Mouse (Mus musculus): ENCODE results near the gene Chst5.

GRCm38 (mm10) chr8:111932580-111933336 is 22.5 kb upstream of the Chst5 start:
- TF ChIP-seq CTCF (IDR thresholded peaks at IDR 0.05) (no peak), EP300 (IDR thresholded peaks at IDR 0.05) (no peak)

Measured in lung, postnatal 0 days (tissue).